Mouse (Mus musculus) fat pad, adult 2 months (tissue): Measurements from ENCODE around the gene Copb1.

Experiments
- DNase-seq: peaks from one replicate; pipeline ENCODE4 v3.0.0-alpha.2; 2011; ENCODE audit warnings: low read depth, low spot score; ENCODE audit errors: extremely low read depth

Gene Copb1

DNA sequence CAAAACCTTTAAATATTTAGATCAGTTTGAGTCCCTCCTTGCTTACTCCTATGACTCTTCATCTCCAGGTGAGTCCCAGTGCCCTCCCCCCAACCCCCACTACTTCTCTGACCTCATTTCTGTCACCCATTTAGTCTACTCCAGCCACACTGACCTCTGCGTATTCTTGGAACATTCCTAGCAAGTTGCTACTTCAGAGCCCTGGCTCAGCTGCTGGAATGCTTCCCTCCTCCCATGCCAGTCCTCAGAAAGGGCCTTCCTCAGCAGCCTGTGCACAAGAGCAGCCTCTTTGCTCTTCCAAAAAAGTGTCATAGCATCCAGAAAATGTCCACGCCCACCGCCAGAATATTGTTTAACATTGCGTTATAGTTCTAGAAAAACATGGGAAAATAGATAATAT lies 84.5 kb downstream of the Copb1 start:
- DNase-seq, result no peak

DNA sequence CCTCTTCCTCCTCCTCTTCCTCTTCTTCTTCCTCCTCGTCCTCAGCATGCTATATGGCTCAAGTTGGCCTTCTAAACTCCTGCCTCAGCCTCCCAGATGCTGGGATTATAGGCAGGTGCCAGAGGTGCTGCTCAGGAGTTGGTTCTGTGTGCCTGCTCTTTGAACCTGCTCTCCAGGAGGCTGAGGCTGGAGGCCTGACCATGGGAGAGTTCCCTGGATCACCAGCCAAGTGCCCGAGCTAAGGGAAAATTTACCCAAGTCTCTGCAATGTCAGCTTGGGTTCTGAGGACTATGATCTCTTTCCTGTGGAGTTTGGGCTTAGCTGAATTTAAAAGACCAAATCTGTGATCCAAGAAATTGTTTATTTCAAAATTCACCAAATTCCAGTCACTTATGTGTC lies 85.1 kb downstream of the Copb1 start:
- DNase-seq, result no peak
